Mouse (Mus musculus) retina, postnatal 7 days (tissue): Measurements from ENCODE around the gene Etv2.
A peak's percentile ranks its signal among the peaks of the same experiment; 100 is the strongest.

Experiments used
- DNase-seq: peaks from one replicate; pipeline ENCODE4 v3.0.0-alpha.2; 2012; ENCODE audit warnings: low read depth, low spot score

Etv2 gene

DNA sequence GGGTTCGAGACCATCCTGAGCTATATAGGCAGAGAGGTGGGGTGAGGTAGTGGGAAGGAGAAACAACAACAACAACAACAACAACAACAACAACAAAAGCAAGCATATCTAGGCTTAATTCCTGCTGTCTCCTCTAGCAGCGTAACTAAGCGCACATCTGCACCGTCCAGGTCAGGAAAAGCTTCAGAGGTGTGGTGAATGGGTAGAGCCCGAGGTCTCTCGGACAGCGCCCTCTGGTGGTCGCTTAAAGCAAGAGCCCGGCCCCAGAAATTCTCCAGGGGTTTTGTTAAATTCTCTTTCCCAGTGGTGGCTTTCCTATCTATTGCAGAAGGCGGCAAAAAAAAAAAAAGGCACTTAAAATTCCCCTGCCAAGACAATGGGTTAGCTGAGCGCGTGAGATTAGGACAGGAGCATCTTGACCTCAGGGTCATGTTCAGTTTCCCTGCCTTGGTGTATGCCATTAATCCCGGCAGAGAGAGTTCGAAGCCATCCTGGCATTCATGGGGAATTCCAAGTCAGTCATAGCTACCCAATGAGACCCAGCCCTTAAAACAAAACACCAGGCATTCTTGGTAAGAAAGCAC, 22.0 kb downstream of the Etv2 start:
- peak; percentile 42 for DNase-seq

DNA sequence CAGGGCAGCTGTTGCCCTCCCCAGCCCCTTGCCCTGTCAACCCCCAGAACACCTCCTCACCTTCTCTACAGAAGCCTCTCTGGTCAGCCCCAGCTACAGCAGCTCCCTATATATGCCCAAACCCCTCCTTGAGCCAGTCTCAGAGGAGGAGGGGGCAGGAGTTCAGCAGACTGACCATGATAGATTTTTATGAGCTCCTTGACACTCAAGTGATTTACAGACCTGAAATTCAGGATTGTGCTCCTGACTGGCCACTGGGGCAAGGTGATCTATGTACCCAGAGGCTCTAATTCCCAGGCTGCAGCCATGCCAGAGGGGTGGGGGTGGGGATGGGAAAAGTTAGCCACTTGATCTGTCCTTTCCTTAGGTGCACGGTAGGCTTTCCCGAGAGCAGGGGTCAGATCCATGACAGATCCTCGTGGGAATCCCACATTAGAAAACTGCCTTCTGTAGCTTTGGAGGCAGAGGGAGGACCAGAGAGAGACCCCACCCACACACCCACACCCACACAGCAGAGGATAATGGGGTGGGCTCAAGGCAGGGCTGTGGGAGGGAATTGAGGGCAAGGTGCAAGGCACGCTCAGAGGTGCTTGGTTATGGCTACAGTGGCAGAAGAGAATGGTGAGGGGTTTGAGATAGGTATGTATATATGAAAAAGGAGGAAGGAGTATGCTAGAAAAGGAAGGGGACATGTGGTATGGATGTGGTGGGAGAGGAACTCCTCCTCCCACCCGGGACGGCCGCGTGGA, 22.8 kb downstream of the Etv2 start, which contains the start of gene Upk1a:
Gene Upk1a (minus strand): TSS at position 194 of the 749 bp plus-strand sequence.
- DNase-seq = no peak

DNA sequence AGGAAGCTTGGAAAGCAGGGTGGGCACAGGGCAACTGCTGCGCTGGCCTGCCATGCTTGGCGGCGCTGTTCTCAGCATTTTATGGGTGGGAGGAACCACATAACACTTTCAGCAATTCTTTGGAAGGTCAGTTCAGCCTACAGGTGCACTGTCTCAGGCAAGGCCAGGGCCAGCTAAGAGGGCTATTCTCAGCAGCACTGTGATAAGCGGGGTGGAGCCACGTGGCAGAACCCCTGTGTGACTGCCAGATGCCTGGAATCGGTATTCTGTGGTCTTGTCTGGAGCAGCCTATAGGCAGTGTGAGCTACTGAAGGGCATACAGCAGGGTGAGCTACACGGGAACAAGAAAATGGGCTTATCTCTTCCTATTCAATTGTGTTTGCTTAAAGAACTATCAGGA, 25.6 kb downstream of the Etv2 start:
- no peak for DNase-seq

DNA sequence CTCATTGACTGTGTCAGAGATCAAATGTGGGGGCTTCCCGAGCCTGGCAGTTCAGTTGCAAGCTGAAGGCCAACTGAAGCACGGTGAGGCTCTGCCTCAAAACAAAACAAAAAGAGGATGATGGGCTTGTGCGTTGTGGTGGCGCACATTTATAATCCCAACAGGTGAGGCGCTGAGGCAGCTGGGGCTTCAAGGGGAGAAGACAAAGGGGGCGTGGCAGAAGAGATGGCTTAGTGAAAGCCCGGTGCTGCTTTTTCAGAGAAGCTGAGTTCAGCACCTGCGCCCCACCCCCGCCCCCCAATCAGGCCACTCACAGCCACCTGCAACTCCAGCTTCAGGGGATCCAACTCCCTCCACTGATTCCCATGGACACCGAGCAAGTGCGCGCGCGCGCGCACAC, 27.2 kb downstream of the Etv2 start:
- no peak for DNase-seq

DNA sequence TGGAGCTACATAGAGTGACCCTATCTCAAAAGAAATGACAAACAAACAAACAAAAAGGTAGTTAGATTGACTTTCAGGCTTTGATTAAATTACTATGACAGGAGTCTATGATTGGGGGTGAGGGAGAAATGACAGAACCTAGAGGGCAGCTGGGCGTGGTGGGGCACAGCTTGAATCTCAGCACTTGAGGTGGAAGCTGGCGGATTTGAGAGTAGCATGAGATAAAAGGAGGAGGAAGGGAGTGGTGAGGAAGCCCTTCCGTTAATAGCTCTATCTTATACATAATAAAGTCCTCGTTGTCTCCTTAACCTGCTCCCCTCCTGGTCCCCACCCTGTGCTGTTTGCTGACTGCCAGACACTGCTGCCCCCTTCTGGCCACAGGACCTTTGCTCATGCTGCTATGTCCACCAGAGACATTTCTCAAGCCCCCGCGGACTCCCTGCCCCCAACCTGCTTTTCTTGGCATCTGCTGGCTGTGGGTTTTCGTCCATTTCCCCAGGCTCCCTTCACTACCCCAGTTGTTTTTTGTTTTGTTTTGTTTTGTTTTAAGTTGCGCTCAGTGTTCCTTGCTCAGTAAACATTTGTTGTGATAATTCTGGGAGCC, 27.8 kb downstream of the Etv2 start:
- no peak for DNase-seq

DNA sequence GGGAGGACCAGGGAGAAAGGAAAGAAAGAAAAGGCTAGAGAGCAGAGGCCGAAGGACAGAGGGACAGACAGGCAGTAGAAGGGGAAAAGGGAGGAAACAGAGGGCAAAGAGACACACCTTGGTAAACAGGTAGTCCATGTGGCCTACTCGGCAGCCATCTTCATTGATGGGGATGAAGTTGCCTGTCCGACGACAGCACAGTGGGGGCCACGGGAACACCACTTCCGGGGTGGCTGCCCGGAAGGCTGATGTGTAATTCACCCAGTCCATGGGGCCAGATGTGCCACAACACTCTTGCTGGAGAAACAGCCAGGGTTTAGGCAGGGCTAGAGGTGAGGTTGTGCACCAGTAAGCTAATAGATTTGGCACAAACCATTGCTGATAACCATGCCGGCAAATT, 30.7 kb downstream of the Etv2 start:
- DNase-seq = no peak

DNA sequence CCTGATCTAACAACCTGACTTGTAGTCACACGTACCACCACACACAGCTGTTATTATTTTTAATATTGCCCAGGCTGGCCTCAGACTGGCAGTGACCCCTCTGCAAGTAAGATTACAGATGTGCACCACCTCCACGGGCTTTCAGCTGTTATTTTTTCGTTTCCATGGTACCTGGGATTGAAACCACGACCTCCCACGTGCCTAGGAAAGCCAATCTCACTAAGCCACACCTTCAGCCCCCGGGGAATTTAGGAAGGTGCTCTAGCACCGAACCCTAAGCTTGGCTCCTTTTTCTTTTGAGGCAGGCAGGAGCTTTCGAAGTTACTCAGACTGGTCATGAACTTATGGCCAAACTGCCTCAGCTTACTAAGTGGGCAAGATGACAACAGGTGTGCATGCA, 31.2 kb downstream of the Etv2 start:
- no peak for DNase-seq

DNA sequence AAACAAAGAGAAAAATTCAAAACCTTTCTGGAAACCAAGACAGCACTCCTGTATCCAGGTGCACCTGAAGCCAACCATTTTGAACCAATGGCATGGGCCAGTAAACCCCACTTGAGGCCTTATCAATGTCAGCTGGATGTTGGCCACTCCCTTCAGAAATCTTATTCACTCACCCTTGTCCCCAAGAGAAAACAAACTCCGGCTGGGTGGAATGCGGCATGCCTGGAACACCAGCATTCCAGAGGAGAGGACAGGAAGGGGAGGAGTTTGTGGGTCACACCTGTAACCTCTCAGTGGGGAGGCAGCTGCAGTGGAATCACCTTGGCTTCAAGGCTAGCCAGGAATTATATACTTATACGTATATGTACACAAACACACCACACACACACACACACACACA, 33.1 kb downstream of the Etv2 start:
- DNase-seq = no peak

DNA sequence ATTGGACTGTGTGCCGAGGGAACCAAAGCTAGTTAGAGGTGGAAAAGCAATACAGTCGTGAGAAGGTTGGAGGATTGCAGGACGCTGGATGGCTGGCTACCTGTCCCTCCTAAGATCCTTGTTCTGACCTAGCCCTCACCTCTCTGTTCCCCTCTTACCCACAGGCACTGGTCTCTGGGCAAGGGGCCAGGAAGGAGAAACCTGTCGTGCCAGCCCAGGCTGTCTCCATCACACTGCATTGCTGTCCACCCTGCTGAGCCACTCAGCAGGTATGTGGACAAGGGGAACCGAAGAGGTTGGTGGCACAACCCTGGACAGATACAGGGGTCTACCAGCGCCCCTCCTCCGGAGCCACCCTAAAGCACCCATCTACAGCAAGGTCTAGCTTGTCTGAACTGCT, 35.0 kb downstream of the Etv2 start:
- DNase-seq = no peak

DNA sequence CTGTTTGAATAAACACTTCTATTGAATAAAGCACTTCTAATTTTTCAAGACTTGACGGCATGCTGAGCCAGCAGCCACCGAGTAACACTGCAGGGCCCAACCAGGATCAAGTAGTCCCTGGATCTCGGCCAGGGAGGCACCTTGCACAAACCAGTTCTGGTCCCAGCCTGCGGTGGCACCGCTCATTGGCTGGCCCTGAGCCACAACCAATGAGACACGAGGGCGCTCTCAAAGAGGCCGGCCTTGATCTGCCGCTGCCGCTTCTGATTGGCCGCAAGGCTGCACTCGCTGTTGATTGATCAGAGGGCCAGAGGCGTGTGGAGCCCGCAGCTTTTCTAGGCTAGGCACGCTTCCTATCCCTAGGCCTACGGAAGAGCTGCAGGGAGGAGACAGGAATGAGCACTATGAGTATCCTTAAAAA, 35.7 kb downstream of the Etv2 start:
- peak; percentile 83 for DNase-seq

DNA sequence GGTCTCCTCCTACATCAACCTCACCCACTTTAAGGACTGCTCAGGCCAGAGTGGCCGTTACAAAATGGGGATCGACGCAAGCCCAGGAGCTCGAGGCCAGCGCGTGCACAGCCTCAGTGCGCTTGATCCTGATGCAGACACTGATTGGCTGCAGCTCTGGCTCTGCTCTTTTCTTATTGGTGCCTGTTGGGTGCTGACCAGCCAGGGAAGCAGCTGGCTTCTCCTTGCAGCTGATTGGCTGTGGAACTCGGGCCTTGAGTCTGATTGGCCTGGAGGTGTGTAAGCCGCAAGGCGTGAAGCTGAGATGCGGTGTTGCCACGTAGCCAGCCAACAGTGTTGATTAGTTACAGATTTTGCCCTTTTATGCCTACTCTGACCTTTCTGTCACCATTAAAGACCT, 36.9 kb downstream of the Etv2 start, which contains the start of gene Zbtb32:
Gene Zbtb32 (minus strand): TSS at position 124 of the 400 bp plus-strand sequence.
- no peak for DNase-seq

DNA sequence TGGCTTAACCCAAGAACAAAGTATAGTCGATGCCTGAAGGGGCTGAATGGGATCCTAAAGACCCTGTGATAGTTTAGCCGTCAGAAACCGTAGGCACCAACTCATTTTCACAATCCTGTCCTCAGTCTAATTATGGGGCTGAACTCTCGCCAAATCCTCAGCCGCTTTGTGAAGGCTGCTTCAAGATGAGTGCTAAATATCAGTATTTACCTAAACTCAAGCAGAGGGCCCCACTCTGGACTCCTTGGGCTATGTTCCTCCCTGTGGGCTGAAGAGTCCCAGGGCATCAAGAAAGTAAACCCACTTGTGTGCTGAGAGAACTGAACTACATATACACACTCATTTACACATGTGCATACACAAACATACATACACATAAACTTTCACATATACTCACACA, 38.8 kb downstream of the Etv2 start:
- no peak for DNase-seq

DNA sequence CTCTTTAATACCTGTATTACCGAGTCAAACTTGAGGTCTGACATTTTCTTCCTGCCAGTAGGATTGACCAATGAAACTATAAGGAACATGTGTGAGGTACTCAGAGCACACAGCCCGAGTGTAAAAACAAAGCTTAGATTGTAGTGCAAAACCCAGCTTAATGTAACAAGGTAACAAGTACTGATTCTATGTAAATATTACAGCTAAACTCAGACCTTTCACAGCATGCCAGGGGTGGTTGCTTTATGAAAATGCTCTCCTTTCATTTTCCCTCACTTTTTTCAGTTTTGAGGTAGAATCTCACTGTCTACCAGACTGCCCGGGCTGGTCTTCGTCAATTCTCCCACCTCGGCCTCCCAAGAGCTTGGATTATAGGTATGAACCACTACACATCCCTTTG, 39.6 kb downstream of the Etv2 start:
- DNase-seq = no peak

DNA sequence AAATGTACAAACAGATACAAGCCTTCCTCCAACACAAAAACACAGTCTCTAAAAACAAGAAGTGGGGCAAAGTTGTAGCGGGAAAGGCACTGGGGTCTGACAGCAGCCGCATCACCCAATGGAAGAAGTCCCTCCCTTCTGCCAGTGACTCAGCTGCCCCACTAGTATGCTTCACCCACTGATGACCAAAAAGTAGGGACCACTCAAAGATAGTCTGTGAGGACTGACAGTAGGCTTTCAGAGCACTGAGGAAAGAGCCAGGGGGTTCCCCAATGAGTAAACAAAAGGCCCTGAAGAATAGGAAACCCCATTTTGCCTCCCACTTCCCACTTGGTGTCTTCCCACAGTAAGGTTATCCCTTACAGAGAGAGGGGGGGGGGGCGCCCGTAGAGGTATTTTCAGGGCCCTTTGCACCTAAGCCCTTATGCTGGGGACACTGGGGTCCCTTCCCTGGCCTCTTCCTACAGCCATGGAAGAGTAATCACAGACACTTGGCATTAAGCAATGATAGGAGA, 41.1 kb downstream of the Etv2 start:
- no peak for DNase-seq

DNA sequence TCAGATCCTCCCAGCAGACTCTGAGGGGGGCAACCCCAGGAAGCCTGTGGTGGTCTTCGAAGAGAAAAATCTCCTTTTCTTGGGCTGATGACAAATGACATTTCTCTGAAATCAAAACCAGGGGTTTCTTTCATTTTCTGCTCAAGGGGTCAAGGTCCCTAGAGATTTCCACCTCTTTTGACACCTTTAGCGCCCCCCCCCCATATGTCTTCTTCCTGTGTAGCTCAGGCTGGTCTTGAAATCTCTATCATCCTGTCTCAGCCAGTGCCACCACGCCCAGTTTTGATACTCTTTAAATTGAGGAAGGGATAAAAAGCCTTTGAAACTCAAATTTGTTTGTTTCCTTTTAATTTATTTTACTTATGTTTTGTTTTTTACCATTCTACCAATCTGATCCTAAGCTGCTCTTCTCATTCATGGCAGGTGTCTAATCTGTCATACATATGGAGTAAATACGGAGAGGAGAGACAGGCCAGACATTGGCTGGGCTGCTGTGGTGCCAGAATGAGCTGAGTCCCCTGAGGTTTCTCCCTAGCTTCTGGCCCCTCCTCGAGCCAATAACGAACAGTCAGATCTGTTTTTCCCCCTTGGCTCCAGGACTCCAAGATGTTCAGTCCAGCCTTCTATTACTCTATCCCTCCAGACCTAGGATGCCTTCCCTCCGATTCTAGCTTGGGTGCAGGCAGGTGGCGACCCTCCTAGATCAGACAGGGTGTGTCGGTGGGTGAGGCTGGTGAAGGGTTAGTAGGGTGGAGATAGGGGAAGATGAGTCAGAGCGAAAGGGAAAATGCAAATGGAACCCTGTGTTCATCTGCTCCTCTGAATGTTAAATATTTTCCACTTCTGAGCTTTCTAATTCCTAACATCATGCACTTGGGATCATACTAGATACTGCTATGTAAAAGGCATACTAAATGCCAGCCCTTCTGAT, 41.8 kb downstream of the Etv2 start:
- DNase-seq = no peak

DNA sequence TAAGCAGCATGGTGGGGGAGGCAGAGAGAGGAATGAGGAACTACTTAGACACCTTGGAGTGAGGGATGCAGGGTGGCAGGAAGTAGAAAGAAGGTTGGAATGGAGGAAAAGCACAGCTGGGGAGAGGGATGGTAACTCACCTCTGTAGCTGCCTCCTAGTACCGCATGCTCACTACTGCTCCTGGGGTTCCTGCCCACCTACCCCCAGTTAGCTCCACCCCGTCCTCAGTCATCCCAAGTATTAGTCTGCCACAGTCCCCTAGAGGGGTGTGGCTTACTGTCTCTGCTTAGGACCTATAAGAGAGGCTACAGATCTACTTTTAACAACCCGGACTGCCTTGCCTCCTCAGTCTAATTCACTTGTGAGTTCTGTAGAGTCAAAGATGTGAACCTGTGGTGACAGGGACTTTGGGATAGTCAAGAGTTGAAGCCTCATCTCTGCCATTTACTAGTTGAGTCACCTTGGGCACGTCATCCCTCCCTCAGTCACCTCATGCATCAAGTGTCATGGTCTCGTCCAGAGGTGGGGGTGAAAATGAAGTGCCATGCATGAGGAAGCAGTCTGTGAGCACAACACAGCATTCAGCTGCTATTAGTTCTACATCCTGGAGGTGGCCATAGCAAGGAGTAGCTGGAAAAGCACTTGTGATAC, 42.8 kb downstream of the Etv2 start:
- DNase-seq = no peak

DNA sequence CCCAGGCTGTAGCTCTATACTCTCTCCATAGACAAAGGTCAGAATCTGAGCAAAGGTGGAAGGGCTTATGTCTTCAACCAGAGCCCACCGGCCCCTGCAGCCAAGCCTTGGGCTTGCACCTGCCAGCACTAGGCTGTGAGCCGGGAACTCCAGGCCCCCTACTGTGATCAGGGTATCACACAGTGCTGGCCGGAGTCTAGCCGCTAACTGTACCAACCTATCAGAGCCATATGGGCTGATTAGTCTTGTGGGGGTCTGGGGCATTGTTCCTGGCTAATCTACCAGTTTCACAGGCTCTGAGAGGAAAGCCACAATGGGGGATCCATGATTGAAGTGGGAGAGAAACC, 44.1 kb downstream of the Etv2 start:
- DNase-seq = no peak

DNA sequence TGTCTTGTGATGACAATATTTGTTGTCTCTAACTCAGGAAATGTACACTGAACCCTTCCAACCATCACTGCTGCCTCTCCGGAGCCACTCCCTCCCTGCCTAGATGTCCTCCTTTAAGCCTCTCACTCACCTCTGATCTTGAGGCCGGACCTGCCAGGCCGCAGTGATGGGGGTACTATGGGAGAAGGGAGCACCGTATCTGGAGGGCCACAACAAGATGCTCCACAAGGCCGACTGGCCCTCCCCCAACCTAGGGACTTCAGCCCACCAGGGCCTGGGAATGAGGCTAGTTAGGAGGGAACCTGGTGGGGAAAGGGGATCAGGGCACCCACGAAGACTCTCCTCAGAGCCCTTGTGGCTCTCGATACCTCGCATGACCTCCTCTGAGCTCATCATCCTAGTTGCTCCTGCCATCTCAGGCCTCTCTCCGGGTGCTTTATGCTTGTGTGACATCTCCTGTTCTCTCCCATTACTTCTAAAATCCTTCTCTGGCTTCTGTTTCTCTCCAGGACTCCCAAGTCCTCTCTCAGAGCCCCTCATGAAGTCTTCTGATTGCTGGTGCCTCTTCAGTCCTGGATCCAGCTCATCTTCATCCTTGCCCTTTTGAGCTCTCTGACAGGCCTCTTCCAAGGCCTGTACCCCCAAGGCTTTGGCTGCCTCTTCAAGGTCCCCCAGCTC, 44.6 kb downstream of the Etv2 start:
- DNase-seq = no peak

DNA sequence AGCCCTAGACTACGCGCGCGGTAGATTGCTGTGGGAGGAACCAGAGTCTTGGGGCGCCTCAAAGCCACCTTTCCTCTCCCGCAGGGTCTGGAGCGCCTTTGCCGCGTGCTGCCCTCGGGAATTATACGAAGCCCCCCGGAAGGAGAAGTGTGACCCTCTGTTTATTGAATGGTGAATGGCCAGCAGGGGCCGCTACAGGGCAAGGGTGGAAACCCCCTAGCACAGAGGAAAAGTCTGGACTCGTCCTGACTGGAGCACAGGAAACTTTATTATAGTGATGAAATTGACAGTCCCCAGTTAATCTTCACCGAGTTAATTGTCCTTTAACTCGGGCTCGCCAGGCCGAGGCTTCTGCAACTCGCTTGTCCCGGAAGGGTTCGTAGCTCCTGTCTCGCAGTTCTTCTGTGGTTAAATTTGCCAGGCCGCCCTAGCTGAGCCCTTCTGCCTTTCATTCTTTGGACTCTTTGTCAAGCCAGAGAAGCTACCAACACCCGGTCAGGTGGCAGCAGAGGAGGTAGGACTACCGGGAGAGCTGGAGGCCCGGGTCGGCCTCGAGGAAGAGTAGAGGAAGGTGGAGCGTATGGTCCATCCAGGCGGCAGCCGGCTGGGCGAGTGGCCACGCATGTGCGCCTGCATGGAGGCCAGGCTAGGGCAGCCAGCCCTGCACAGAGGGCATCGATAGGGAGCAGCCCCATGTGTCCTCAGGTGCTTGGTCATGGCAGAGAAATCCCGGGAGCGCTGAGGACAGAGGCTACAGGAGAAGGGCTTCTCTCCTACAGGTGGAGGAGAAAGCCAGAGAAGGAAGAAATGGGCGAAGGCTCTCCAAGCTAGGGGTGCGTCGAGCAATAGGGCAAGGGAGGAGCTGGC, 46.0 kb downstream of the Etv2 start:
- peak; percentile 82 for DNase-seq
